ENCODE assay signal across 8 mouse cellular contexts in genomic region chr15:82223657-82224601, GRCm38 (mm10). TPM values are rescaled to one million over a fixed set of nuclear protein-coding genes. Genes with fewer than 3 reads are reported as not detected.
DNase-seq lines count a peak whose midpoint lies in the region; ATAC-seq and TF ChIP-seq lines count a peak whose summit lies in the region.

Gene Tnfrsf13c (minus strand): TSS chr15:82224369.

- peak; percentile 94 for DNase-seq in heart, adult 11 months
- DNase-seq in heart, adult 8-10 months (ENCODE audit: low spot score), result no peak
- no peak for DNase-seq in liver, adult 2 months (ENCODE audit: extremely low read depth, low read depth, low spot score)
- DNase-seq in thymus, postnatal 4 days, result peak; percentile 73
- DNase-seq in c-Kit-positive CD71-positive TER-119-positive erythroid progenitor cells, embryonic 14.5 days (ENCODE audit: low spot score), result no peak

- H3K4me2 ChIP-seq in heart, embryonic 16.5 days (ENCODE audit: low read depth, low read length), result peak within 1 kb of the TSS; percentile 72

- no peaks in the 10 kb centered on the region for H3K9me3 ChIP-seq in heart, embryonic 16.5 days (replicated peaks; ENCODE audit: control insufficient read depth, low read length)

- no peak for TF ChIP-seq POLR2A in bone marrow macrophage, adult 2 months (IDR thresholded peaks at IDR 0.05; ENCODE audit: borderline replicate concordance, low read depth, low read length)
- TF ChIP-seq POLR2A in liver, adult 2 months (IDR thresholded peaks at IDR 0.05; ENCODE audit: extremely low read depth, insufficient read depth, low read length), result no peak

- ATAC-seq in heart, embryonic 16.5 days (replicated peaks; ENCODE audit: extremely low read depth, insufficient read depth, low FRiP score), result no peak; the same call in 1 of the 2 replicates
- ATAC-seq in monocyte, adult 5-6 weeks (replicated peaks; ENCODE audit: insufficient number of reproducible peaks, low FRiP score, low TSS enrichment, poor library complexity, severe bottlenecking), result peak; percentile 41

- peaks cover 7% of the 10 kb centered on the region for H3K4me1 ChIP-seq in bone marrow macrophage, adult 2 months (ENCODE audit: control insufficient read depth, insufficient read depth, low read length)
- H3K4me1 ChIP-seq in heart, embryonic 16.5 days (ENCODE audit: control insufficient read depth, insufficient read depth, low read length), result peaks cover 9% of the 10 kb centered on the region
- H3K4me1 ChIP-seq in liver, adult 2 months (ENCODE audit: control insufficient read depth, insufficient read depth, low read length), result no peaks in the 10 kb centered on the region

- peak within 1 kb of the TSS; percentile 43; the same call in 1 of the 2 replicates for H3K9ac ChIP-seq in heart, embryonic 16.5 days (ENCODE audit: low read length)
- no peak within 1 kb of the TSS for H3K9ac ChIP-seq in liver, adult 2 months (ENCODE audit: low read depth, low read length)

- WGBS in heart, embryonic 16.5 days, result 1% methylated on average over 42 of the region's 44 CpGs
- 5% methylated on average over 44 of the region's 44 CpGs for WGBS in liver, adult 2 months

- H3K27ac ChIP-seq in bone marrow macrophage, adult 2 months (ENCODE audit: insufficient read depth, low read depth, low read length), result no peak within 1 kb of the TSS
- no peak within 1 kb of the TSS for H3K27ac ChIP-seq in heart, embryonic 16.5 days (ENCODE audit: low read length)
- H3K27ac ChIP-seq in liver, adult 2 months (replicated peaks; ENCODE audit: insufficient read depth, low read depth, low read length), result no peak within 1 kb of the TSS

- peaks cover 44% of the 10 kb centered on the region for H3K27me3 ChIP-seq in heart, embryonic 16.5 days (ENCODE audit: control insufficient read depth, insufficient read depth, low read length)
- peaks cover 9% of the 10 kb centered on the region for H3K27me3 ChIP-seq in liver, adult 2 months (ENCODE audit: control insufficient read depth, insufficient read depth, low read length)

- no peak for TF ChIP-seq CTCF in bone marrow macrophage, adult 2 months (IDR thresholded peaks at IDR 0.05; ENCODE audit: low read depth, low read length)
- no peak for TF ChIP-seq CTCF in liver, adult 2 months (IDR thresholded peaks at IDR 0.05; ENCODE audit: low read depth, low read length)

- H3K36me3 ChIP-seq in heart, embryonic 16.5 days (ENCODE audit: control insufficient read depth, insufficient read depth), result no peaks in the 10 kb centered on the region
- H3K36me3 ChIP-seq in liver, adult 2 months (ENCODE audit: control insufficient read depth, insufficient read depth, low read length), result no peaks in the 10 kb centered on the region

- no peaks in the 10 kb centered on the region for H3K79me2 ChIP-seq in liver, adult 2 months (ENCODE audit: control insufficient read depth, insufficient read depth, low read length)

- H3K4me3 ChIP-seq in bone marrow macrophage, adult 2 months (ENCODE audit: insufficient read depth, low read length), result peak within 1 kb of the TSS; percentile 35
- peak within 1 kb of the TSS; percentile 48 for H3K4me3 ChIP-seq in heart, embryonic 16.5 days (ENCODE audit: low read length)
- peak within 1 kb of the TSS; percentile 28; the same call in 1 of the 2 replicates for H3K4me3 ChIP-seq in liver, adult 2 months (ENCODE audit: insufficient read depth, low read depth, low read length)

RNA-seq across cellular contexts. Expression of gene Tnfrsf13c, which starts in this region (rescaled TPM):
- under 1 TPM in 1 of 4 experiments, not detected in 3; 0.26 TPM for total RNA-seq in heart, adult 8-10 months (2022)
- not detected in 2 replicates for polyA plus RNA-seq in bone marrow macrophage, adult 2 months (2012; ENCODE audit: insufficient read depth, insufficient read length, missing spikeins)
- 0.18 TPM in 1 of 2 replicates, not detected in the other for polyA plus RNA-seq in heart, embryonic 16.5 days (2015; fragmentation: Nextera tagmentation; extraction: Ambion mirVana)
- 0.28 and 0.54 TPM in 2 replicates for total RNA-seq in liver, adult 2 months (2014; rRNA removed)
- 0.17 and 0.34 TPM in 2 replicates for polyA plus RNA-seq in liver, adult 2 months (2012; rRNA removed)
- 13.6 to 19.3 TPM (median 17.9 TPM) in 3 replicates for total RNA-seq in monocyte, adult 5-6 weeks (2017)

Comparison
In these comparisons a context has a peak if more than half of its experiments do, and no peak if none do; other contexts are left out.
1. DNase-seq: peak in heart, adult 11 months (single experiment) and thymus, postnatal 4 days (single experiment); none in heart, adult 8-10 months (single experiment), liver, adult 2 months (single experiment) and c-Kit-positive CD71-positive TER-119-positive erythroid progenitor cells, embryonic 14.5 days (single experiment).
2. Peak in every context shown above with its lines, with median percentiles within 50 percentile points of each other: H3K4me3 ChIP-seq.